Mouse (Mus musculus) cerebellum, adult 2 months (tissue): ENCODE measurements around the gene Adrb1.

Experiments
- CTCF ChIP-seq: fragments of 200-500 bp; IDR thresholded peaks from 2 replicates; pipeline ENCODE4 v1.5.1; 2011; ENCODE audit warnings: low read depth, mild to moderate bottlenecking, control low read depth, low read length, moderate library complexity, borderline replicate concordance; ENCODE audit not compliant: insufficient read depth
- POLR2A ChIP-seq: fragments of 200-500 bp; IDR thresholded peaks from 2 replicates; pipeline ENCODE4 v1.6.1; 2011; ENCODE audit warnings: low read length, control low read depth, borderline replicate concordance; ENCODE audit not compliant: insufficient read depth

DNA sequence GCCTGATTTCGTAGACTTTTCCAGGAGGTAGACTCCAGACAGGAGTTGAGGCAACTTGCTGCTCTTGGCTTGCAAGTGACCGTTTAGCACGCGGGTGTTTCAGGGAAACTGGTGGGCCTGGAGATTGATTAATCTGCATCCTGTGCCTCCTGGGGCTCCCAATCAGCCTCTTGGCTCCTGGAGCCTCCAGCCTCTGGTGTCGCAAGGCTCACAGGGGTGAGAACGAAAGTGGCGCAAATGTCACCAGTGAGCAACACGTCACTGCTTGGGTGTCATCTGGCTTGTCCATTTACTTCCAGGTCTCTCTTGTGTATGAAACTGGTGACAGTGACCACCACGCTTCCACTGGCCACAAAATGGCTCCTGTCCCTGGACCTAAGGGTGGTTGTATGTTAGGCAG is 43.5 kb upstream of the Adrb1 start:
- TF ChIP-seq CTCF = no peak
- TF ChIP-seq POLR2A = no peak
